Mouse (Mus musculus) heart, postnatal 0 days (tissue): ENCODE data around the gene Gnat1.

Source experiments
- CTCF ChIP-seq: IDR thresholded peaks from 2 replicates; pipeline ENCODE4 v1.5.1; 2016; ENCODE audit warnings: antibody characterized with exemption, control low read depth, low read depth
- EP300 ChIP-seq: IDR thresholded peaks from 2 replicates; pipeline ENCODE4 v1.6.1; 2016; ENCODE audit warnings: antibody characterized with exemption, low read depth

GRCm38 (mm10) chr9:107702606-107703185 is 23.2 kb upstream of the Gnat1 start:
- no peak for TF ChIP-seq CTCF
- no peak for TF ChIP-seq EP300
